30 mouse cellular contexts compared by ENCODE assay signal in the genomic region with DNA sequence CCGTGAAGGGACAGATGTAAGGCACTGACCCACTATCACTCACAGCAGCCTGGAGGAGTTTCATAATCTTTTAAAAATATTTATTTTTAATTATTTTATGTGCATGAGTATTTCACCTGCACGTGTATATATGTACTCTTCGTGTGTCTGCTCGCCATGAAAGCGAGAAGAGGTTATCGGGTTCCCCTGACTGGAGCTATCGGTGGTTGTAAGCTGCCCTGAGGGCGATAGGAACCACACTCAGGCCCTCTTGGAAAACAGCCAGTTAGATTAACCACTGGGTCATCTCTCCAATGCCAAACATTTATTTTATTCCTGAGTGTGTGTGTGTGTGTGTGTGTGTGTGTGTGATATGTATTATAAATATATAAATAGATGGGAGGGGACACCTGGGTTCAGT.
"Had no signal": no experiment of that assay in that cellular context is flagged by ENCODE, and none has a peak within 500 bp of the region (broad histone marks: within the 10 kb centered on the region; RNA-seq: fewer than 3 reads in every experiment).

No protein-coding gene starts in this region.

- H3K9me3 ChIP-seq: limb, embryonic 10.5 days; limb, embryonic 12.5 days; limb, embryonic 13.5 days; limb, embryonic 15.5 days; liver, embryonic 12.5 days; liver, embryonic 13.5 days; liver, embryonic 15.5 days; lung, embryonic 15.5 days; megakaryocyte, embryonic 14.5 days; midbrain, embryonic 10.5 days; midbrain, embryonic 12.5 days; midbrain, embryonic 13.5 days; midbrain, embryonic 15.5 days; neural tube, embryonic 12.5 days had no signal

- H3K4me3 ChIP-seq: limb, embryonic 10.5 days; limb, embryonic 12.5 days; limb, embryonic 13.5 days; limb, embryonic 15.5 days; liver, embryonic 12.5 days; liver, embryonic 13.5 days; liver, embryonic 15.5 days; lung, embryonic 15.5 days; megakaryocyte, embryonic 14.5 days; midbrain, embryonic 10.5 days; midbrain, embryonic 12.5 days; midbrain, embryonic 13.5 days; midbrain, embryonic 15.5 days; myocyte; neural tube, embryonic 12.5 days had no signal

- ATAC-seq: liver, embryonic 12.5 days; liver, postnatal 0 days; lung, postnatal 0 days; midbrain, embryonic 13.5 days; midbrain, embryonic 15.5 days; midbrain, embryonic 16.5 days had no signal

- DNase-seq: left cerebral cortex, postnatal 4 days; liver; liver, embryonic 13.5 days; liver, postnatal 0 days; lung, adult 18-20 months; lung, adult 2 months; lung, embryonic 14.5 days; lung, postnatal 10 days; lung, postnatal 14 days; lung, postnatal 36 days; lung, postnatal 4 days; midbrain, embryonic 14.5 days had no signal

- H3K9ac ChIP-seq: limb, embryonic 12.5 days; limb, embryonic 13.5 days; limb, embryonic 15.5 days; liver, embryonic 12.5 days; liver, embryonic 13.5 days; liver, embryonic 15.5 days; liver, postnatal 0 days; lung, embryonic 14.5 days; lung, embryonic 15.5 days; midbrain, embryonic 12.5 days; midbrain, embryonic 13.5 days; midbrain, embryonic 15.5 days; neural tube, embryonic 12.5 days had no signal

- H3K27me3 ChIP-seq: limb, embryonic 12.5 days; limb, embryonic 13.5 days; limb, embryonic 15.5 days; liver, embryonic 12.5 days; liver, embryonic 13.5 days; liver, embryonic 15.5 days; lung, embryonic 15.5 days; megakaryocyte, embryonic 14.5 days; midbrain, embryonic 12.5 days; midbrain, embryonic 13.5 days; midbrain, embryonic 15.5 days; neural tube, embryonic 12.5 days had no signal

- H3K27ac ChIP-seq: limb, embryonic 10.5 days; limb, embryonic 12.5 days; limb, embryonic 13.5 days; limb, embryonic 15.5 days; liver, embryonic 12.5 days; liver, embryonic 14.5 days; liver, embryonic 15.5 days; lung, embryonic 15.5 days; macrophage; midbrain, embryonic 10.5 days; midbrain, embryonic 12.5 days; midbrain, embryonic 13.5 days; midbrain, embryonic 15.5 days; neural tube, embryonic 12.5 days had no signal
